Mouse (Mus musculus) heart, postnatal 0 days (tissue): ENCODE data around the gene Tmem8. TPM values are rescaled to one million over a fixed set of nuclear protein-coding genes. Genes with fewer than 3 reads are reported as not detected.

ENCODE experiments used
- ATAC-seq: fragments of 200-750 bp; cut with Nextera tagmentation; 2 replicates; pipeline ENCODE4 v1.8.0; 2017; ENCODE audit warnings: low read depth, moderate number of reproducible peaks, moderate library complexity; ENCODE audit not compliant: insufficient read depth
- DNase-seq: peaks from one replicate; pipeline ENCODE4 v3.0.0-alpha.2; 2016; ENCODE audit warnings: low spot score
- H3K27ac ChIP-seq: fragments of 300-500 bp; sonication (generic); 2 replicates; pipeline ENCODE4 v1.5.1; 2014; ENCODE audit warnings: low read depth, mild to moderate bottlenecking
- H3K27me3 ChIP-seq: fragments of 300-500 bp; sonication (generic); 2 replicates; pipeline ENCODE4 v1.6.1; 2014; ENCODE audit warnings: low read length, mixed read lengths; ENCODE audit not compliant: control insufficient read depth, insufficient read depth
- H3K36me3 ChIP-seq: fragments of 300-500 bp; sonication (generic); replicated peaks from 2 replicates; pipeline ENCODE4 v1.6.1; 2014; ENCODE audit warnings: low read length, mixed read lengths; ENCODE audit not compliant: control insufficient read depth, insufficient read depth
- H3K4me1 ChIP-seq: fragments of 300-500 bp; sonication (generic); 2 replicates; pipeline ENCODE4 v1.6.1; 2014; ENCODE audit warnings: antibody characterized with exemption; ENCODE audit not compliant: control insufficient read depth, insufficient read depth
- H3K4me2 ChIP-seq: fragments of 300-500 bp; sonication (generic); 2 replicates; pipeline ENCODE4 v1.6.1; 2014; ENCODE audit warnings: low read depth, mild to moderate bottlenecking, low read length, moderate library complexity
- H3K4me3 ChIP-seq: fragments of 300-500 bp; sonication (generic); 2 replicates; pipeline ENCODE4 v1.5.1; 2014; ENCODE audit warnings: low read depth, low read length
- H3K9ac ChIP-seq: fragments of 300-500 bp; sonication (generic); replicated peaks from 2 replicates; pipeline ENCODE4 v1.6.1; 2014; ENCODE audit warnings: low read depth, low read length, mixed read lengths
- H3K9me3 ChIP-seq: fragments of 300-500 bp; sonication (generic); replicated peaks from 2 replicates; pipeline ENCODE4 v1.6.1; 2016; ENCODE audit warnings: low read length; ENCODE audit not compliant: control insufficient read depth
- CTCF ChIP-seq: IDR thresholded peaks from 2 replicates; pipeline ENCODE4 v1.5.1; 2016; ENCODE audit warnings: antibody characterized with exemption, control low read depth, low read depth
- EP300 ChIP-seq: IDR thresholded peaks from 2 replicates; pipeline ENCODE4 v1.6.1; 2016; ENCODE audit warnings: antibody characterized with exemption, low read depth
- WGBS: fragments of 180-500 bp; shearing (Covaris S2); extraction: QIAGEN DNeasy Blood & Tissue Kit; methylation state at CpG from one replicate; pipeline ENCODE4 v1.1.7; 2014; 5-methylcytosine and 5-hydroxymethylcytosine counted together
- polyA plus RNA-seq: library from polyadenylated mRNA; unstranded; fragments of >200 nt; fragmentation: Nextera tagmentation; extraction: Ambion mirVana; gene quantifications from 2 replicates; pipeline ENCODE4 v1.2.1, GENCODE M21; 2015
- total RNA-seq: library from RNA; depleted of rRNA; stranded (reverse); fragments of >200 nt; gene quantifications from 2 replicates; pipeline ENCODE4 v1.2.3, GENCODE M21; 2014; ENCODE audit warnings: low replicate concordance; rRNA removed

Tmem8 gene
- total RNA-seq (2.1 and 2.5 TPM in 2 replicates), polyA plus RNA-seq (0.51 and 0.69 TPM in 2 replicates)

GRCm38 (mm10) chr17:26113181-26113948 lies at the start of gene Tmem8:
TSS of gene Tmem8 (plus strand) at chr17:26113299.
- ATAC-seq (peak; percentile 70; the same call in 1 of the 2 replicates), DNase-seq (peak; percentile 23)
- peak within 1 kb of the TSS; percentile 49 for H3K9ac ChIP-seq
- no peaks in the 10 kb centered on the region for H3K9me3 ChIP-seq
- under 1% methylated on average over 72 of the region's 75 CpGs for WGBS
- no peak within 1 kb of the TSS for H3K27ac ChIP-seq
- H3K27me3 ChIP-seq, result peaks cover 83% of the 10 kb centered on the region
- peak within 1 kb of the TSS; percentile 94 for H3K4me2 ChIP-seq
- no peaks in the 10 kb centered on the region for H3K36me3 ChIP-seq
- peak within 1 kb of the TSS; percentile 54 for H3K4me3 ChIP-seq
- TF ChIP-seq EP300 (no peak), CTCF (no peak)
- 0 out of 2 replicates have a peak, but pooled peaks cover 7% of the 10 kb centered on the region for H3K4me1 ChIP-seq

GRCm38 (mm10) chr17:26064916-26065315 lies 48.2 kb upstream of the Tmem8 start:
- Histone ChIP-seq H3K4me1 (peaks cover 42% of the 10 kb centered on the region), H3K9me3 (no peaks in the 10 kb centered on the region), H3K27me3 (no peaks in the 10 kb centered on the region), H3K4me3 (no peak overlapping the region), H3K36me3 (no peaks in the 10 kb centered on the region; the same call in 1 of the 2 replicates), H3K27ac (peak overlapping the region; percentile 44), H3K9ac (peak overlapping the region; percentile 20; the same call in 1 of the 2 replicates), H3K4me2 (0 out of 2 replicates have a peak overlapping the region, but pooled peaks have one; percentile 10)
- WGBS, result 46% methylated on average over 6 of the region's 6 CpGs
- TF ChIP-seq CTCF (no peak), EP300 (no peak)
- ATAC-seq (no peak), DNase-seq (no peak)

- DNase-seq (no peak), ATAC-seq (no peak)
- H3K9me3 ChIP-seq, result no peaks in the 10 kb centered on the region
- no peak overlapping the region for H3K9ac ChIP-seq
- peak overlapping the region; percentile 77 for H3K4me2 ChIP-seq
- no peaks in the 10 kb centered on the region for H3K27me3 ChIP-seq
- H3K27ac ChIP-seq, result no peak overlapping the region
- no peak for TF ChIP-seq CTCF
- no peak for TF ChIP-seq EP300
- H3K36me3 ChIP-seq, result no peaks in the 10 kb centered on the region; the same call in 1 of the 2 replicates
- WGBS, result 93% methylated on average over 7 of the region's 7 CpGs
- H3K4me1 ChIP-seq, result peaks cover 46% of the 10 kb centered on the region
- peak overlapping the region; percentile 81 for H3K4me3 ChIP-seq
Observed at GRCm38 (mm10) chr17:26066488-26067020, 46.5 kb upstream of the Tmem8 start.

- DNase-seq (peak; percentile 14), ATAC-seq (0 out of 2 replicates have a peak, but pooled peaks have one; percentile 2)
- TF ChIP-seq EP300 (no peak), CTCF (no peak)
- H3K4me2 ChIP-seq, result peak overlapping the region; percentile 77
- peak overlapping the region; percentile 34 for H3K9ac ChIP-seq
- H3K4me3 ChIP-seq, result peak overlapping the region; percentile 81
- no peaks in the 10 kb centered on the region for H3K9me3 ChIP-seq
- H3K27ac ChIP-seq, result peak overlapping the region; percentile 60; the same call in 1 of the 2 replicates
- H3K27me3 ChIP-seq, result no peaks in the 10 kb centered on the region
- peaks cover 46% of the 10 kb centered on the region for H3K4me1 ChIP-seq
- H3K36me3 ChIP-seq, result no peaks in the 10 kb centered on the region
- 1% methylated on average over 44 of the region's 44 CpGs for WGBS
Observed at GRCm38 (mm10) chr17:26068024-26068830, 44.9 kb upstream of the Tmem8 start.
